Mouse (Mus musculus): ENCODE results near the gene Gm47985. TPM values are rescaled to one million over a fixed set of nuclear protein-coding genes. Genes with fewer than 3 reads are reported as not detected.
"Not testable (repeated sequence)": the region's sequence is repeated elsewhere in the genome, so short reads cannot be mapped to it uniquely, and the experiment has no call there.

Gm47985 gene
- total RNA-seq, 2 experiments from 2014 or later: 0.61 to 0.91 TPM

DNA sequence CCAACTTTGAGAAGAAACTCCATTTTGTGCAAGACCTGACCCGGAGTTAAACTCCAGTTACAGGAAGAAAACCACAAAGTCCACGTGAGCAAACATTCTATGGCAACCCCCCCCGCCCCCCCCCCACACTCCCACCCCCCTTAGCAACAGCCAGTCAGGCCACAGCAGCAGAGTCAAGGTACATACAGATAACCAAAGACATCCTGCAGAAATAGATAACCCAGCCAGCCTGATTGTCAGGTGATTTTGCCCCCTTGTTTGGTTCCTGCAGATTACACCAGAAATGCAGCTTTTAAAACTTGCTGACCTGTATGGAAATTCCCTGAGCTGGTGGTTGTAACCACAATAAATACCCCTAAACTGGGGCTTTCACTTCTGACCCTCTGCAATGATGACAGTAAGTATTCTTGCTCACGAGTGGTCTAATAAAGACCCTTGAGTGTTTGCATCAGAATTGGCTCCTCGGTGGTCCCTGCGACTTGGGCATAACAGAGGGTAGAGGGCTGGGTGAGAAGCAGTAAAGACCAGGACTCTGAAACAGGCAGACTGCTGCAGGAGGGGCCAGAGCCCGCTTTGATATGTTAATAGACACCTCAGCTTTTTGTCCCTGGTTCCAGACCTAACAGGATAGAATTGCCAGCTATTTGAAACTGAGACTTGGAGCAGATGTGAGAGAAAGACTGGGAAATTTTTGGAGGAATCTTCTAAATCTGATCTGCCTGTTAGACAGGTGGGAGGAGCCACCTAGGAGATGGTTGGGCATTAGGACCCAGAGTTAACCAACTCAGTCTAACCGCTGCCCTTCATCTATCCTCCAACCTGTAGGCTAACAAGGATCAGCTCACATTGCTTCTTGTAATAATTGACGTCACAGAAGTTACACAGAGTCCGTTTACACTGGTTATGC, 5.1 kb upstream of the Gm47985 start:
- no peak for DNase-seq
- intact Hi-C loops (cut with DNase I): no loop called here

DNA sequence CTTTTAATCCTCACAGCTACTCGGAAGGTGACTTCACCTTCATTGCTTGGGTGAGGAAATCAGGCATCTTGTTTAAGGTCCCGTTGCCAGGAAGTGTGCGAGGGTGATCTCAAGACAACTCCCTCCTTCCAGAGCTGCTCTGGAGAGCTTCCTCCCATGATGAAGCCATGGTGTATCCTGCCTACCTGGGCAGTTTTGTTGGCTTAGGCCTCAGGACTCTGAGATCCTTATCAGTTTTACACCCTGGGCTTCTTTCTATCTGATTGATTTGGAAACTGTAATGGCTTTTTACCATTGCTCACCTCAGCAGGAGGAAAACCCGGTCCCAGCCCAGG, 4.4 kb upstream of the Gm47985 start:
- intact Hi-C loops (cut with DNase I): no loop called here
- no peak for DNase-seq

DNA sequence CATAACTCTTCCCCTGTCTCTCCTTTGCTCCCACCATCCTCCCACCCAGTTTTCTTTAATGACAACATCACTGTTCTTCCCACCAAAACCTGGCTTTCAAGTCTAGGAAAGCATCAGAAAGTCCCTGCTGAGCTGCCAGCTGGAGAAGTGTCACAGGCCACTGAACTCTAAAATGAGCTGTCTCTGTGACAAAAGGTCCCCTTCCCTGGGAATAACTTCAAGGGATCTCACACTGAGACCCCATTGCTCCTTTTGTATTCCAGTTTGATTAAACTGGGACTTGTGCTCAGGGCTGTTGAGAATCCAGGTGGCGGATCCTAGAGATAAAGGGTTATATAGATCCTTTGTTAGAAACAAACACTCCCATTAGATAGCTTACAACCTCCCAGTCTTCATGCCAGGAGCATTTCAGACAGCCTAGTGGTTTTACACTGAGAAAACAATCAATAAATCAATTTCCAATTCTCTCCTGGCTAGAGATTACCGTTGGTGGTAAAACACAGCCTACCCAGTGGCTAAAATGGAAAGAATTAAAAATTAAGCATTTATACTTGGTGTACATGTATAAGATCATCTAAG, 3.7 kb upstream of the Gm47985 start:
- intact Hi-C loops (cut with DNase I): no loop called here
- no peak for DNase-seq

DNA sequence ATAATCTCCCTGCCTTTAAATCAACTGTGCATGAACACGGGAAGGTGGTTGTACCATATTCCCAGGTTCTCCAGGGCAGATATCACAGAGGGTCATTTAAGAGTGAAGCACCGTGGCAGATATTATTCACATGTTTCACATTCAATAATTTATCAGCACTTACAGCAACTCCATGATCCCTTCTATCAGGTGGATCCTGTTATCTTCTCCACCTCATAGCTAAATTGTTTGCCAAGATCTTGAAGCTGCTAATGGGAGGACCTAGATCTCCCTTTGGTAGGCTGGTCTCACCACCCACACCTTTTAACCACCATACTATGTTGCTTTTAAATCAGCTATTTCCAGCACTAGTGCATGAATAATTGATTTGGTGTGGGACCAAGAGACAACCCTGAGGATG, 2.2 kb upstream of the Gm47985 start:
- no peak for DNase-seq
- intact Hi-C loops (cut with DNase I): no loop called here

DNA sequence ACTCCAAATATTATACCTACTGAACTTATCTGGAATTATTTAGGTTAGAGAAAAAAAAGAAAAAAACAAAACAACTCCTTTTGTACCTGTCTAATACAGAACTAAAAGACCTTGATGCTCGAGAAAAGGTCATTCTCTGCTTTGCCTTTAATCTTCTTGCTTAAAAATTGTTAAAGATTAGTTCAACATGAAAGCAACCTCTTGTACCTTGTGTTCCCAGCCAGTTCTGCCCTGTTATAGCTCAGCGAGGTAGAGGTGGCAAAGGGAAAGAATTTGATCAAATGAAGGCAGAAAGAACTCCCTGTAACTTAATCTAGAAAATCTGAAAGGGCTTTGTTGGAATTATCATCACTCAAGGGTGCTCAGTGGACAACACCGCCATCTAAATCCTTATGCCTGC, 3.8 kb downstream of the Gm47985 start:
- intact Hi-C loops (cut with DNase I); DNase-seq: not testable (repeated sequence)

DNA sequence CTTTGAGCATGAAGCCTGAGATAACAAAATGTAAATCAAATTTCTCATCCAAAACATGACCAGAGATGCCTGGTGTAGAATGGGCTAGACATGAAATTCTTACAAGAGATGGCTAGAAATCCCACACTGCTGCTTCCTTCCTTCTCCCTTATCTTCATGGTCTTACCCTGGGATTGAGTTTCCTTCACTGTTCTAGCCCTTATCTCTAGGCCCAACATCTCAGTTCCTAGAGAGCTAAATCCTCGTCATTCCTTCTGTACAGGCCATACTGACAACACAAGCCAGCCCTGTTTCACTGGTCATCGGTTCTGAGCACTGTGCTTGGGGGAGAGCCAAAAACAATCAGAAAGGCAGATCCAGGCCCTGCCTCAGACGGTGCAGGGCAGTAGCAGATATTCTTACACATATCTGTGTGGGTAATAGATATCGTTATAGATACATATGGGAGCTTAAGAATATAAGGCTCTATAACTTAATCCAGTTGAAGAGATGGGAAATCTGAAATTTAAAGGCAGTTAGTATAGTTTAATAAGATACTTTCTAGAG, 4.6 kb downstream of the Gm47985 start:
- intact Hi-C loops (cut with DNase I); DNase-seq: not testable (repeated sequence)

DNA sequence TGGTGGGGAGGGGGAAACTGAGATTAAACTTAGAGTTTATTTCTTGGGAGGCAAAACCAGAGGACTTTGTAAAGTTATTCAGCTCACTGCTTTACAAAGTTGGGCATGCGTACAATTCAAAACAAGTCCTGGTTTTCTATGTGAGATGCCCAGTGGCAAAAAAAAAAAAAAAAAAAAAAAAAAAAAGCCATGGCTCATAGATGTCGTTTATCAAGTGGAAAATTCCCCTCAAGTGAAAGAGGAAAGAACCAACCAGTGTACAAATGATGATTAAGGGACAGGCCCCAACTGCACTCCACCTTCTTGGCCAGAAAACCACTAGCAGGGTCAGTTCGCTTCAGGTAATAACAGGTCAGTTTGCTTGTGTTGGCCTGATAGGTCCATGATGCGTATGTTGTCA, 6.1 kb downstream of the Gm47985 start:
- intact Hi-C loops (cut with DNase I): no loop called here
- no peak for DNase-seq

DNA sequence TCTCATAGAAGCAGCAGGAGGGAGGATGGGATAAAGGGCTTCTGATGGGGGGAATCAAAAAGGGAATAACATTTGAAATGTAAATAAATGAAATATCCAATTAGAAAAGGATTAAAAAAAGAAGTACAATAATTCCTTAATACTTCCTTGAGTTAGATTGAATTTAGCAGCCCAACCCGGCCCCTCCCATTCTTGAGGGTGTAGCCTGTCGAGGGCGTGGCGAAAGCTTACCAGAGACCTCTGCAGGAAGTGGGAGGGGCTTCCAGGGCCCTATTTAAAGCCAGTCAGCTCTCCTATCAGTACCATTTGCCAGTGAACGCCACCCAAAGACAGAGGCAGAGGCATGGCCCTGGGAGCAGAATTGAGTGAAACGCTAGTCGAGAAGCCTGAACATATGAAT, 9.7 kb downstream of the Gm47985 start, which contains the start of gene Gm8947:
Gm8947 (plus strand) TSS at position 302 of the 400 bp plus-strand sequence.
- intact Hi-C loops (cut with DNase I); DNase-seq: not testable (repeated sequence)

DNA sequence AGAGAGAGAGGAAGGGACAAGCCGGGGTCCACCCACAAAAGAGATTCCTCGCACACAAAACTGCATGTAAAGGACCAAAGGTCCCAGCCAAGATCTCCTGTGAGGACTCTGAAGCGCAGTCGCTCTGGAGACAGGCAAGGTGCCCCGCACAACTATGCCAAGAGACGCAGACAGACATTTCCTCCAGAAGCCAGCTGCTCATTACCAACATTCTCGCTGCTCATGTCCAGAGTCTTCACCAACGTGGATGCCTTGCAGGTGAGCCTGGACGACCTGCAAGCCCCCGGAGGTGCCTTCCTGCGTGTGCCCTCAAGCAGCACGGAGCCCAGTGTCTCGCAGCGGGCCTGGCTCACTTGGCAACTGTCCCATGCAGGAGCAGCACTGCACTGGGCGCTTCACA, 10.4 kb downstream of the Gm47985 start:
- DNase-seq; intact Hi-C loops (cut with DNase I): not testable (repeated sequence)

DNA sequence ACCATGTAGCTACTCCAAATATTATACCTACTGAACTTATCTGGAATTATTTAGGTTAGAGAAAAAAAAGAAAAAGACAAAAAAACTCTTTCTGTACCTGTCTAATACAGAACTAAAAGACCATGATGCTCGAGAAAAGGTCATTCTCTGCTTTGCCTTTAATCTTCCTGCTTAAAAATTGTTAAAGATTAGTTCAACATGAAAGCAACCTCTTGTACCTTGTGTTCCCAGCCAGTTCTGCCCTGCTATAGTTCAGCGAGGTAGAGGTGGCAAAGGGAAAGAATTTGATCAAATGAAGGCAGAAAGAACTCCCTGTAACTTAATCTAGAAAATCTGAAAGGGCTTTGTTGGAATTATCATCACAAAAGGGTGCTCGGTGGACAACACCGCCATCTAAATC, 13.6 kb downstream of the Gm47985 start:
- intact Hi-C loops (cut with DNase I); DNase-seq: not testable (repeated sequence)

DNA sequence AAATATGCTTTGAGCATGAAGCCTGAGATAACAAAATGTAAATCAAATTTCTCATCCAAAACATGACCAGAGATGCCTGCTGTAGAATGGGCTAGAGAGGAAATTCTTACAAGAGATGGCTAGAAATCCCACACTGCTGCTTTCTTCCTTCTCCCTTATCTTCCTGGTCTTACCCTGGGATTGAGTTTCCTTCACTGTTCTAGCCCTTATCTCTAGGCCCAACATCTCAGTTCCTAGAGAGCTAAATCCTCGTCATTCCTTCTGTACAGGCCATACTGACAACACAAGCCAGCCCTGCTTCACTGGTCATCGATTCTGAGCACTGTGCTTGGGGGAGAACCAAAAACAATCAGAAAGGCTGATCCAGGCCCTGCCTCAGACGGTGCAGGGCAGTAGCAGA, 14.4 kb downstream of the Gm47985 start:
- intact Hi-C loops (cut with DNase I); DNase-seq: not testable (repeated sequence)

DNA sequence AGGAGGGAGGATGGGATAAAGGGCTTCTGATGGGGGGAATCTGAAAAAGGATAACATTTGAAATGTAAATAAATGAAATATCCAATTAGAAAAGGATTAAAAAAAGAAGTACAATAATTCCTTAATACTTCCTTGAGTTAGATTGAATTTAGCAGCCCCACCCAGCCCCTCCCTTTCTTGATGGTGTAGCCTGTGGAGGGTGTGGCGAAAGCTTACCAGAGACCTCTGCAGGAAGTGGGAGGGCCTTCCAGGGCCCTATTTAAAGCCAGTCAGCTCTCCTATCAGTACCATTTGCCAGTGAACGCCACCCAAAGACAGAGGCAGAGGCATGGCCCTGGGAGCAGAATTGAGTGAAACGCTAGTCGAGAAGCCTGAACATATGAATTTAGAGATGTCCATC, 15.8 kb downstream of the Gm47985 start, which contains the start of gene Gm47995:
Gm47995 (plus strand) TSS at position 329 of the 400 bp plus-strand sequence.
- DNase-seq; intact Hi-C loops (cut with DNase I): not testable (repeated sequence)

DNA sequence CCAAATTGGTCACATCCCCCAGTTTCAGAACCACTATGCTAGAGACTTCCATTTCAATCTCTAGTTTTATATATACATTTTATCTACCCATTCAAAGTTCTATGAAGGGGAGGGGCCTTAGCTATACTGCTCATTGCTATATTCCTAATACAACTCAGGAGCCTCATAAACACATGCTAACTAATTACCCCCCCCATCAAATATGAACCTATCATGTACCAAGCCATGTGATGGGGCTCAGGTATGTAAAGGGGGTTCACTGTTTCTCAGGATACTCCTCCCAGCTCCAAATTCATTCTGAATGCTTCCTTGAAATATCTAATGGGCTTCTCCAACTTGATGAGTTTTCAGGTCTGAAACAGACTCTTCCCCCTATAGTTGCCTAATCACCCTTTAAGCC, 18.3 kb downstream of the Gm47985 start:
- intact Hi-C loops (cut with DNase I): not testable (repeated sequence)

DNA sequence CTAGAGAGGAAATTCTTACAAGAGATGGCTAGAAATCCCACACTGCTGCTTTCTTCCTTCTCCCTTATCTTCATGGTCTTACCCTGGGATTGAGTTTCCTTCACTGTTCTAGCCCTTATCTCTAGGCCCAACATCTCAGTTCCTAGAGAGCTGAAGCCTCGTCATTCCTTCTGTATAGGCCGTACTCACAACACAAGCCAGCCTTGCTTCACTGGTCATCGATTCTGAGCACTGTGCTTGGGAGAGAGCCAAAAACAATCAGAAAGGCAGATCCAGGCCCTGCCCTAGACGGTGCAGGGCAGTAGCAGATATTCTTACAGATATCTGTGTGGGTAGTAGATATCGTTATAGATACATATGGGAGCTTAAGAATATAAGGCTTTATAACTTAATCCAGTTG, 20.4 kb downstream of the Gm47985 start:
- DNase-seq; intact Hi-C loops (cut with DNase I): not testable (repeated sequence)

More for the DNA sequence above, 18.3 kb downstream of the Gm47985 start:
- not testable (repeated sequence) for DNase-seq

DNA sequence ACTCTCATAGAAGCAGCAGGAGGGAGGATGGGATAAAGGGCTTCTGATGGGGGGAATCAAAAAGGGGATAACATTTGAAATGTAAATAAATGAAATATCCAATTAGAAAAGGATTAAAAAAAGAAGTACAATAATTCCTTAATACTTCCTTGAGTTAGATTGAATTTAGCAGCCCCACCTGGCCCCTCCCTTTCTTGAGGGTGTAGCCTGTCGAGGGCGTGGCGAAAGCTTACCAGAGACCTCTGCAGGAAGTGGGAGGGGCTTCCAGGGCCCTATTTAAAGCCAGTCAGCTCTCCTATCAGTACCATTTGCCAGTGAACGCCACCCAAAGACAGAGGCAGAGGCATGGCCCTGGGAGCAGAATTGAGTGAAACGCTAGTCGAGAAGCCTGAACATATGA, 21.5 kb downstream of the Gm47985 start, which contains the start of gene 3110040M04Rik:
3110040M04Rik (plus strand) TSS at position 304 of the 400 bp plus-strand sequence.
- DNase-seq; intact Hi-C loops (cut with DNase I): not testable (repeated sequence)

DNA sequence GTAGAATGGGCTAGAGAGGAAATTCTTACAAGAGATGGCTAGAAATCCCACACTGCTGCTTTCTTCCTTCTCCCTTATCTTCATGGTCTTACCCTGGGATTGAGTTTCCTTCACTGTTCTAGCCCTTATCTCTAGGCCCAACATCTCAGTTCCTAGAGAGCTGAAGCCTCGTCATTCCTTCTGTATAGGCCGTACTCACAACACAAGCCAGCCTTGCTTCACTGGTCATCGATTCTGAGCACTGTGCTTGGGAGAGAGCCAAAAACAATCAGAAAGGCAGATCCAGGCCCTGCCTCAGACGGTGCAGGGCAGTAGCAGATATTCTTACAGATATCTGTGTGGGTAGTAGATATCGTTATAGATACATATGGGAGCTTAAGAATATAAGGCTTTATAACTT, 26.2 kb downstream of the Gm47985 start:
- DNase-seq; intact Hi-C loops (cut with DNase I): not testable (repeated sequence)

DNA sequence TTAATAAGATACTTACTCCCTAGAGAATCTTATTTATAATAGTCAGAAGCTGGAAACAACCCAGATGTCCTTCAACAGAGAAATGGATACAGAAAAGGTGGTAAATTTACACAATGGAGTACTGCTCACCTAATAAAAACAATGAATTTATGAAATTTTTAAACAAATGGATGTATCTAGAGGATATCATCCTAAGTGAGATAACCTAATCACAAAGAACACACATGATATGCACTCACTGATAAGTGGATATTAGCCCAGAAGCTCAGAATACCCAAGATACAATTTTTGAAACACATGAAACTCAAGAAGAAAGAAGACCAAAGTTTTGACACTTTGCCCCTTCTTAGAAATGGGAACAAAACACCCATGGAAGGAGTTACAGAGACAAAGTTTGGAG, 26.6 kb downstream of the Gm47985 start:
- DNase-seq; intact Hi-C loops (cut with DNase I): not testable (repeated sequence)

DNA sequence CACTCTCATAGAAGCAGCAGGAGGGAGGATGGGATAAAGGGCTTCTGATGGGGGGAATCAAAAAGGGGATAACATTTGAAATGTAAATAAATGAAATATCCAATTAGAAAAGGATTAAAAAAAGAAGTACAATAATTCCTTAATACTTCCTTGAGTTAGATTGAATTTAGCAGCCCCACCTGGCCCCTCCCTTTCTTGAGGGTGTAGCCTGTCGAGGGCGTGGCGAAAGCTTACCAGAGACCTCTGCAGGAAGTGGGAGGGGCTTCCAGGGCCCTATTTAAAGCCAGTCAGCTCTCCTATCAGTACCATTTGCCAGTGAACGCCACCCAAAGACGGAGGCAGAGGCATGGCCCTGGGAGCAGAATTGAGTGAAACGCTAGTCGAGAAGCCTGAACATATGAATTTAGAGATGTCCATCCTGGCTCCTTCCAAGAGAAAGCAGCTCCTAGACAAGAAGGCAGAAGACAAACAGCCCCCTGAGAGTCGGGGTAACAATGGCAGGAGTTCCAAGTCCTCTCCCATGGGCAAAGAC, 27.6 kb downstream of the Gm47985 start, which contains the start of gene Gm47996:
Gm47996 (plus strand) TSS at position 308 of the 532 bp plus-strand sequence.
- DNase-seq; intact Hi-C loops (cut with DNase I): not testable (repeated sequence)

DNA sequence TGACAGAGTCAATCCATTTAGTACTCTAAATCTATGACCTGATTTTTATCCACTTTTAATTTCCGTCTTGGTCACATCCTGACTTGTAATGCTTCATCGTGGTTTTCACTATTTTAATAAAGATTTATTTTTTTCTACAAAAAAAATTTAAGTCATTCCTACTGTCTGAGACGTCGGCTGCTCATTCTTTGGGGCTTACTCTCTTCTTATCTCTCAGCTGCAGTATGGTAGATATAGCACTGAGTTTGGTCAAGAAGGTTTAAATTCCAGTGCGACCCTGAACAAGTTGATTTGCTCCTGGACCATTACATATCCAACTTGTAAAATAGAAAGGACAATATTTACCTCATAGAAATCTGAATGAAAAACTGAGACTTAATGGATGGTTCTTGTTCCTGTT, 29.3 kb downstream of the Gm47985 start:
- DNase-seq; intact Hi-C loops (cut with DNase I): not testable (repeated sequence)

DNA sequence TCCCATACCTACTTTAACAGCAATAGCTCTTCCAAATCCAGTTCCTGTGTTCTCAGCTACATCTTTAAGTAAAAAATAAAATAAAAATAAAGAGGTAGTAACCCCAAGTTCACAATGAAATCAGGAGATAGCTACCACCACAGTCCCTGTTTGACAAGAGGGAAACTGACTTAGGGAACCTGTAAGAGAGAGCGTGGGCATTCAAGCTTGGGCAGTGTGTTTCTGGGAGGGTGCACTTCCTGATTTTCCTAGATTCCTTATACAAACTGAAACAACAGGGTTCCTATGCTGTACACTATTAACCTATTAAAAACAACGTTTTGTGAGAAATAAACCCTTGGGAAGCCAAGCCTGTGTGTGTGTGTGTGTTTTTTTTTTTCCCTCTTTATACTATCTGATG, 32.5 kb downstream of the Gm47985 start:
- intact Hi-C loops (cut with DNase I): no loop called here
- DNase-seq: no peak

DNA sequence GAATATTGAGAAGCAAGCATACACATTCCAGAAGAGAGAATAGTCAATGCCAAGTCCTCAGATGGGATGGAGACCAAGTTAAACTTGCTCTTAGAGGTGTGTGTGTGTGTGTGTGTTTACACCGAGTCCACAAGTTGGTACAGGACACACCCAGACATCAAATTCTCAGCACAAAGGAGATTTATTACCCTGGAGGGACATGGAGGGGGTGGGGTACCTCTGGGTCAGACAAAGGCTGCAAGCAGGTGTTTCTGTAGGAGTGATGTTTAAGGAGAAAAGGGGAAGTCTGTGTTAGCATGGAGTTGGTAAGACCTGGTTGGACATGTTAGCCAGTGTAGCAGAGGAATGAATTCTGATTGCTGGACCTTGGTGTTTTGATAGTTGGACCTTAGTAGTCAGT, 33.6 kb downstream of the Gm47985 start:
- DNase-seq: no peak
- intact Hi-C loops (cut with DNase I): no loop called here

Data from heart, postnatal 14 days (tissue).